Mouse (Mus musculus) kidney, postnatal 4 days (tissue): ENCODE results near the gene Tbx20.

ENCODE experiments used
- DNase-seq, 2 experiments: peaks; one replicate each; pipeline ENCODE4 v3.0.0; 2021; ENCODE audit warnings: mixed read lengths in 2 of 2

Gene Tbx20

GRCm38 (mm10) chr9:24774160-24774969 lies at the start of gene Tbx20:
Gene Tbx20 (minus strand): TSS chr9:24774303.
- peak; percentile 41 to 58 for DNase-seq

- DNase-seq: no peak
Observed at GRCm38 (mm10) chr9:24818511-24818910, 44.4 kb upstream of the Tbx20 start.

GRCm38 (mm10) chr9:24812461-24812860 lies 38.4 kb upstream of the Tbx20 start:
- no peak for DNase-seq

GRCm38 (mm10) chr9:24792110-24792509 lies 18.0 kb upstream of the Tbx20 start:
- no peak for DNase-seq

DNA sequence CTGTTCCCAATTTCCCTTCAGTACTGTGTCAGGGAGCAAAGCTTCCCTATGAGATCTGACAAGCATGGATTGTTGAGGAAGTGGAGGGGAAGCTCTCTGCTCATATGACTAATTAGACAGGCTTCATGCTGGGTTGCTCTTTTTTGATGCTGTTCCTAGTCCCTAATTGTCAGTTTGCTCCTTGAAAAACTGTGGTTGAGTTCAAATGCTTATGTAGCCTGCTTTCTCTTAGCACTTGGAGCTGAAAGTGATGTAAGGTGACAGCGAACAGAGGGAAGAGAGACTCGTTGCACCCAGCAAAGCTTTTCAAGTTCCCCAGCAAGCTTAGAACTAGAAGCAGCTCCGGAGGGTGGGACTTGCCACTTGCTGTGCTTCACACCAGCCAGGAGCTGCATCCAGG lies 15.3 kb upstream of the Tbx20 start:
- DNase-seq: no peak

DNA sequence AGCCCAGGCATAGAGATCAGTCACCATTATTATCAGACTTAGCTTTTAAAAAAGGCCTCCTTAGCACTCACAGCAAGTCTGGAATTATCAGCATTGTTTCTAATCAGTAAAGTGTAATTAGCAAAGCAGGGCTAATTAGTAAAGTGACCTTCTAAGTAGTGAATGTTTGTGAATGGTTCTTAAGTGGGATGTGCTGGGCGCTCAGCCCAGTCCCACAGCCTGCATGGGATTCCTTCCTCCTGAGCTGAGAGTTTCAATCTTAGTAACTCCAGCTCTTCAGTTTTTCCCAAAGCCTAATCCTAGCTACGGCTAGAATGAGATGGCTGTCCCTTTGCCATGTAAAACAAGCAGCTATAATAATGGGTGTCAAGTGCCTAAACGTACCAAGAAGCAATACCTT lies 8.2 kb upstream of the Tbx20 start:
- DNase-seq: no peak

- DNase-seq: peak; percentile 18 to 32
Observed at GRCm38 (mm10) chr9:24780929-24781441, 6.9 kb upstream of the Tbx20 start.

GRCm38 (mm10) chr9:24780391-24780928 lies 6.4 kb upstream of the Tbx20 start:
- DNase-seq: no peak

GRCm38 (mm10) chr9:24779975-24780374 lies 5.9 kb upstream of the Tbx20 start:
- no peak for DNase-seq

DNA sequence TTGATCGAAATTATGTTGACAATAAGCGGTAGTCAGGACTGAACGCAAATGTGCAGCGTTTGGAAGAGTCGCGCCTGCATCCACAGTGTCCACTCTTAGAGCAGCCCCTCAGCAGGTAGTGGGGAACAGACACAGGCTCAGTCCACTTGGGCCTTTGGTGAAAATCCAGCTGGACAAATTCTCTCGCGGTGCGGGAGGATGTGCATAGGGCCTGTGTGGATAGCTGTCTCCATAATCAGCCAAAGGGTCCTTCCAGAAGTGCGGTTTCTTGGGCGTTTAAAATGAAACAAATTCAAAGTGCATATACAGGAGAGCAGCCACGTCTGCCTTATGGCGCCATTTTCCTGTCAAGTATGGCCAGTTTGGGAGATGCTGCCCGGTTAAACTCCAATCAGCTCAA lies 4.5 kb upstream of the Tbx20 start:
- no peak for DNase-seq

DNA sequence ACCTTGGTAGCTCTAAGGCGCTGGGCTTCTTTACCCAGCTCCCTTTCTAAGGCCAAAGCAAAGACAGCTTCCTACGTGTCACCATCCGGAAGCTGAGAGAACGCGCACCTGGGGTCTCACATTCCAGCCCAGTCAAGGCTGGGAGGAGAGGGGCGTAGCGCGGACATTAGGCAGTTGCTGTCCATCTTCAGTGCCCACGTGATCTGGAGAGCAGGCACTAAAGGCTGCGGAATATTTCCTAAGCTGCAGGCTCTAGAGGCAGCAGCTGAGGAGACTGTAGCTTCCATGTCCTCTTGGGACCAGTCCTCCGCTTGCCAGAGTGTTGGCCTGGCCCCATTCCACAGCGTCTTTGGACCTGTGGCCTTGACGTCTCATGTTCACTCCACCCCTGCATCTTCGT lies 3.9 kb upstream of the Tbx20 start:
- peak in 1 of 2 experiments; percentile 13 for DNase-seq

DNA sequence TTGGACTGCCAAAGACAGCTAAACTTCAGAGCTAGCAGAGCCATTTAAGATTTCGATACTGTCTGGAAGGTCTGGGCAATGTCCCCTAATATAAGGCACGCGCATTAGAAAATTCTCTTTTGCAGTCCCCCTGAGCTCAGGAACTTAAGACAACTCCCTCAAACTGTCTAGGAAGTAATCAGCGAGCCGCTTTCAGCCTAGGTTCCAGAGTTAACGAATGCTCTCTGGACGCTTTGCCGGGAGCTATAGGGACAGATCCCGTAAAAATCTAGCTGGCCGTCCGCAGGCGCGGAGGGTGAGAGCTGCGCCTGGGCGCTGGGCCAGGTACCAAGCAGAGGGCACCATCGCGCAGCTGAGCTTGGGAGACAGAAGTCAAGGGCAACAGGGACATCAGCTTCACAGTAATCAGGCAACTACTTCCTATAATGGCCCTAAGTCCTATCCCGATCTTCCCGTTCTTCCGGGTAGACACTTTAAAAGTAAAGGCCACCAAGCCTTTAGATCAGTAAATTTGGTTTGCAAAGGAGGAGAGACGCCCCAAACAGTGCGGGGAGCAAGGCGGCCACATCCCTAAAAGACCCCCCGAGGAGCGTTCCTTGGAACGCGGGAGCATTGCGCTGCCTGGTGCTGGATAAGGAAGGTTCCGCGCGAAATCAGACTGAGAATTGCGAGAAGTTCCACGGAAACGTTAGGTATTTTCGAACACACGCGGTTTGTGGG lies 3.2 kb upstream of the Tbx20 start:
- DNase-seq: peak; percentile 18 to 19

GRCm38 (mm10) chr9:24776487-24776886 lies 2.4 kb upstream of the Tbx20 start:
- no peak for DNase-seq

DNA sequence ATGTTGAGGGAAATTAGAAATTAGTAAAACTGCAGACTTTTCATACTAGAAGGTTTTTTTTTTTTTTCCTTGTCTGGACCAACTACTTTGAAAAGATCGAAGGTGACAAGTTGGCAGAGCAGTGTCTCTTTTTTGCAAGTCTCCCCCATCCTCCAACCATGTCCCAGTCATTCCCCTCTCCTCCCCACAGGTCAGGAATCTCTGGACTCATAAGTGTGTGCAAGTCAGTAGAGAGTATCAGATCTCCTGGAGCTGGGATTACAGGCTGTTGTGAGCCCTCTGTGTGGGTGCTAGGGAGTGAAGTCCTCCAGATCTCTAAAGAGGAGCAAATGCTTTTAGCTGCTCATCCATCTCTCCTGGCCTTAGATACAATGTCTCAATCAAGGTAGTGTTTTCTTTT lies 1.5 kb upstream of the Tbx20 start:
- DNase-seq: no peak

GRCm38 (mm10) chr9:24775001-24775400 lies 898 bp upstream of the Tbx20 start:
- no peak for DNase-seq

- peak; percentile 12 to 25 for DNase-seq
Observed at GRCm38 (mm10) chr9:24773669-24774068, 434 bp downstream of the Tbx20 start.

- DNase-seq: no peak
Observed at GRCm38 (mm10) chr9:24773171-24773570, 932 bp downstream of the Tbx20 start.

DNA sequence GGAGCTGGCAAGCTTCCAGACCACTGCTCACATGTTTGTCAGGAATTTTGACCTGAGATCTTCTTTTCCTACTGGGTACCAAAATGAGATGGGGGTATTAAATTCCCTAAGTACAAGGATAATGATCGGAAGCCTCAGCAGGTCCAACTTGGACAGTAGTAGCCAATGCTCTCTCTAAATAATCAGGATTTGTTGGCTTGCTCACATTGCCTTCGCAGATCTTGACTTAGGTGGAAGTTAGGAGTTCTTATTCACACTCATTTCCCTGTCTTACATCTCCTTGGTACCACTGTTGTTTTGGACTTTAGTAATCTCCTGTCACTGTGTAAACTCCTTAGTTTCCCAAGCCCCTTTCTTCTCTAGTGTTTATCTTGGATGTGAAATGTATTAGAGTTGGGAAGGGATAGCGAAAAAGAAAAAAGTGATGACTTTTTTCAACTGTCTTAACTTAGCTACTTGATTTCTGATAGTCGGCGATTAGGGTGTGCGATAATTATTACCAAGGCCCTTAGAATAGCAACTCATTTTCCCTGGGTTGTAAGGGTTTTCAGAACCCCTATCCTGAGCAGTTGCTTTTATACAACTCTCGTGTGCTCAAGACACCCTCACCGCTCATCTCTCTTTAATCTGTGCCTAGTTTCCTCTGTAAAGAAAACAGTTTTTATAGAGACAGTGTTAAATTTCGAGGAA lies 1.5 kb downstream of the Tbx20 start:
- DNase-seq: no peak

DNA sequence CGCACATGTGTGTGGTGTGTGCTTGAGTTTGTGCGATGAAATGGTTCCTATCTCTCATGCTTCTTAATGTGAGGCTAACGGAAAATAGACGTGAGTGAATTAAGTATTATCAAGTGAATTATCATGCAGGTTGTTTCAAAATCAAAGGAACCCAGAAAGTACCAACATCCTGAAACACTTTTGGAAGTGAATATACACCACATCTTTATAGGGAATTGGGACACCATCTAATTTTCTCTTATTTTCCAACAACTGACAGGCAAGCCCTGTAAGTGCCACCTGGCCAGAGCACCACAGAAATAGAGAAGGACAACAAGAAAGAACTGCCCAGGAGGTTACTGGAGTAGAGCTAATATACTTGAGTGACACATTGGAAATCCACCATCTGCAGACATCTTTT lies 2.4 kb downstream of the Tbx20 start:
- DNase-seq: peak in 1 of 2 experiments; percentile 1

DNA sequence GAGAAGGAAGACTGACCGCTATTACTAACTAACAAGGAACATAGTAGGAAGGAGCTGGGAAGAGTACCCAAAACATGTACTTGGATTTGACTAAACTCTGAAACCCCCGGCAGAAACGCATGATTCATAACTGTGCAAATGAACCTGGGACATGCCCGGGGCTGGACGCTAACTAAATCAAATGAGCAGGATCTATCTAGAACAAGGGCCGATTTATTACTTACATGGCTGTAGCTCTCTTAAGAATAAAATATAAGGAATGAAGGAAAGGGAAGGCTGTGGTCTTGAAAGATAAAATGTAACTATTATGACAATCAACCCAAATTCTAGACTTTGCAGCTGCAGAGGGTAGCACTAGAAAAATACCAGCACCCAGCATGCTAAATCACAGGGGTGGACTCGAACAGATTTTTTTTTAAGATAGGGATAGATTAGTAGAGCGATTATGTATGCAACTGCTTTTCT lies 3.1 kb downstream of the Tbx20 start:
- DNase-seq: peak in 1 of 2 experiments; percentile 5

GRCm38 (mm10) chr9:24770149-24770940 lies 3.8 kb downstream of the Tbx20 start:
- peak in 1 of 2 experiments; percentile 23 for DNase-seq

DNA sequence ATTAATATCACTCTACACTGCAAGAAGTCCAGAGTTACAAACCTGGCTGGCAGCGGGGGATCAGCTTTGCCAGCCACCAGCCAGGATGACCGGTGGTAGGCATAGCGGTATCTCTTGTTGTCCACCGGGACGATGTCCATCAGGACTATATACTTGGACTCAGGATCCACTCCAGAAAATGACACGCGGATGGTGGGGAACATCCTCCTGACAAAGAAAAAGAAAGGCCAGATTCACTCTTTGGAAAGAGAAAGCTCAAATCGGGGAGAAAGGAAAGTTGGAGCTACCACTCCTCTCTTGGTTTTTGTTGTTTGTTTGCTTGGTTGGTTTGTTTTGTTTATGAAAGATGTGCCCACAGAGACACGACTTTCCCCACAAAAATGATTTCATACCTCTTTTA lies 4.5 kb downstream of the Tbx20 start:
- DNase-seq: peak in 1 of 2 experiments; percentile 7
